Mouse (Mus musculus): ENCODE measurements around the gene Spred3. TPM values are rescaled to one million over a fixed set of nuclear protein-coding genes. Genes with fewer than 3 reads are reported as not detected.
"Not testable (repeated sequence)": the region's sequence is repeated elsewhere in the genome, so short reads cannot be mapped to it uniquely, and the experiment has no call there.

The Spred3 gene
- polyA plus RNA-seq (2016; fragmentation: Nextera tagmentation; extraction: Ambion mirVana) = 3.5 and 3.6 TPM in 2 replicates

GRCm38 (mm10) chr7:29170066-29170754, at the start of gene Spred3, which contains the start of gene Ggn:
Spred3 (minus strand) TSS chr7:29170411.
Ggn (plus strand) TSS chr7:29170210.
- Histone ChIP-seq H3K36me3 (peaks cover 32% of the 10 kb centered on the region), H3K27me3 (ENCODE audit: insufficient read depth, poor library complexity, severe bottlenecking) (peaks cover 63% of the 10 kb centered on the region), H3K4me1 (replicated peaks) (peaks cover 67% of the 10 kb centered on the region), H3K27ac (peak within 1 kb of the TSS; percentile 94), H3K4me3 (peak within 1 kb of the TSS; percentile 76), H3K9me3 (no peaks in the 10 kb centered on the region)
- DNase-seq (ENCODE audit: low spot score) = peak; percentile 76
- under 1% methylated on average over 30 of the region's 30 CpGs for WGBS

DNA sequence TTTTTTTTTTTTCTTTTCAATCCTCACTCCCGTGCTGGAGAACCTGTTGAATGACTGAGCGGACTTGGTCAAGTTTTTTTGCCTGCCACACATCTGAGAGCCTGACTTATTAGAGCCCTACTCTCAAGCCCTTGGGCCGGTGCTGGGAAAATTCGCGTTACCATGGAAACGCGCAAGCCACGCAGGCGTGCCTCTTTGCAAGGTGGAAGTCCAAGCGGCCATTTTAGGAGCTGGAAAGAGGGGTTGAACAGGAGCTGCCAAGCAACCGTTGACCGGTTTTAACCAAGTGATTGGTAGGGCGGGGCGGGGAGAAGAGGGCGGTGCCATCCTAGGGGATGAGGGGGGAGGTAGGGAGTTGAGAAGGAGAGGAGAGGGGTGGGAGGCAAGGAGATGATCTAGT, 44.6 kb upstream of the Spred3 start:
- Histone ChIP-seq H3K27ac (no peak overlapping the region), H3K9me3 (peaks cover 21% of the 10 kb centered on the region), H3K27me3 (ENCODE audit: insufficient read depth, poor library complexity, severe bottlenecking) (peaks cover 23% of the 10 kb centered on the region), H3K4me1 (replicated peaks) (peaks cover 28% of the 10 kb centered on the region), H3K4me3 (no peak overlapping the region), H3K36me3 (no peaks in the 10 kb centered on the region)
- DNase-seq (ENCODE audit: low spot score) = peak; percentile 13
- WGBS = 41% methylated on average over 15 of the region's 15 CpGs

GRCm38 (mm10) chr7:29214236-29214635, 44.0 kb upstream of the Spred3 start:
- WGBS = 71% methylated on average over 2 of the region's 2 CpGs
- H3K4me3 ChIP-seq = peak overlapping the region; percentile 48; the same call in 1 of the 2 replicates

GRCm38 (mm10) chr7:29213675-29214082, 43.5 kb upstream of the Spred3 start, which contains the start of gene Catsperg1:
Catsperg1 (minus strand) TSS chr7:29214035.
- peaks cover 9% of the 10 kb centered on the region; the same call in 1 of the 2 replicates for H3K9me3 ChIP-seq

More at GRCm38 (mm10) chr7:29214236-29214635, 44.0 kb upstream of the Spred3 start:
- H3K27ac ChIP-seq = no peak overlapping the region
- peaks cover 28% of the 10 kb centered on the region for H3K4me1 ChIP-seq (replicated peaks)
- DNase-seq (ENCODE audit: low spot score) = no peak
- H3K36me3 ChIP-seq = no peaks in the 10 kb centered on the region
- peaks cover 15% of the 10 kb centered on the region; the same call in 1 of the 2 replicates for H3K9me3 ChIP-seq
- peaks cover 23% of the 10 kb centered on the region for H3K27me3 ChIP-seq (ENCODE audit: insufficient read depth, poor library complexity, severe bottlenecking)

DNA sequence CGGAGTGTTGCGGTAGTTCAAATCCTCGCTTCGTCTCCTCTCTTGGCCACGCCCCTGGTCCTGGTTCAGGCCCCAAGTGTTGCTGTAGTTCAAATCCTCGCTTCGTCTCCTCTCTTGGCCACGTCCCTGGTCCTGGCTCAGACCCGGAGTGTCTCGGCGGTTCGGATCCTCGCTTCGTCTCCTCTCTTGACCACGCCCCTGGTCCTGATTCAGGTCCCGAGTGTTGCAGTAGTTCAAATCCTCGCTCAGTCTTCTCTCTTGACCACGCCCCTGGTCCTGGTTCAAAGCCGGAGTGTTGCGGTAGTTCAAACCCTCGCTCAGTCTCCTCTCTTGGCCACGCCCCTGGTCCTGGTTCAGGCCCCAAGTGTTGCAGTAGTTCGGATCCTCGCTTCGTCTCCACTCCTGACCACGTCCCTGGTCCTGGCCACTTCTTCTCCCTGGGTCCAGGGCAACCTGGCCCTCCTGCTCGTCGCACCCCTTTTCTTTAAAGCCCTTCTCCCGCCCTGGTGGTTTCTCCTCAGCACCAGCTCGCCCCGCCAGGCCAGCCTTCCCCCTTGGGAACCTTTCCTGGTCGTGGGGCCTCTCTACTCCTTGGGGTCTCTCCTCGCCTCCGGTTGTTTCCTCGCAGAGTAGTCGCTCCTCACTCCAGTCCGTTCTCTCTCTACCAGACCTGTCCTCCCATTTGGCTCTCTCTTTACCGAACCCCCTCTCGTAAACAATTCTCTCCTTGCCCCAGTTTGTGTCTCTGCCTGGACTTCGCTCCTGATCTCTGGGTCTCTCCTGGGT, 42.8 kb upstream of the Spred3 start:
- not testable (repeated sequence) for H3K36me3 ChIP-seq, H3K9me3 ChIP-seq
- Histone ChIP-seq H3K27ac (0 out of 2 replicates have a peak overlapping the region, but pooled peaks have one; percentile 23), H3K27me3 (ENCODE audit: insufficient read depth, poor library complexity, severe bottlenecking) (peaks cover 23% of the 10 kb centered on the region), H3K4me1 (replicated peaks) (peaks cover 28% of the 10 kb centered on the region), H3K4me3 (peak overlapping the region; percentile 48)
- DNase-seq (ENCODE audit: low spot score) = peak; percentile 10
- WGBS = 12% methylated on average over 40 of the region's 40 CpGs

More at GRCm38 (mm10) chr7:29213675-29214082, 43.5 kb upstream of the Spred3 start, which contains the start of gene Catsperg1:
- H3K36me3 ChIP-seq = no peaks in the 10 kb centered on the region
- peak within 1 kb of the TSS; percentile 64; the same call in 1 of the 2 replicates for H3K27ac ChIP-seq
- peaks cover 23% of the 10 kb centered on the region for H3K27me3 ChIP-seq (ENCODE audit: insufficient read depth, poor library complexity, severe bottlenecking)
- H3K4me3 ChIP-seq = peak within 1 kb of the TSS; percentile 48
- DNase-seq (ENCODE audit: low spot score) = peak; percentile 83
- 1% methylated on average over 20 of the region's 20 CpGs for WGBS
- peaks cover 28% of the 10 kb centered on the region for H3K4me1 ChIP-seq (replicated peaks)

DNA sequence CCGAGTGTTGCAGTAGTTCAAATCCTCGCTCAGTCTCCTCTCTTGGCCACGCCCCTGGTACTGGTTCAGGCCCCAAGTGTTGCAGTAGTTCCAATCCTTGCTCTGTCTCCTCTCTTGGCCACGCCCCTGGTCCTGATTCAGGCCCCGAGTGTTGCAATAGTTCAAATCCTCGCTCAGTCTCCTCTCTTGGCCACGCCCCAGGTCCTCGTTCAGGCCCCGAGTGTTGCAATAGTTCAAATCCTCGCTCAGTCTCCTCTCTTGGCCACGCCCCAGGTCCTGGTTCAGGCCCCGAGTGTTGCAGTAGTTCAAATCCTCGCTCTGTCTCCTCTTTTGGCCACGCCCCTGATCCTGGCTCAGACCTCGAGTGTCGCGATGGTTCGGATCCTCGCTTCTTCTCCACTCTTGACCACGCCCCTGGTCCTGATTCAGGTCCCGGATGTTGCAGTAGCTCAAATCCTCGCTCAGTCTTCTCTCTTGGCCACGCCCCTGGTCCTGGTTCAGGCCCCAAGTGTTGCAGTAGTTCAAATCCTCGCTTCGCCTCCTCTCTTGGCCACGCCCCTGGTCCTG, 42.1 kb upstream of the Spred3 start:
- peak; percentile 25 for DNase-seq (ENCODE audit: low spot score)
- 11% methylated on average over 26 of the region's 26 CpGs for WGBS

GRCm38 (mm10) chr7:29211415-29212198, 41.4 kb upstream of the Spred3 start:
- WGBS = 5% methylated on average over 34 of the region's 34 CpGs
- Histone ChIP-seq H3K27me3 (ENCODE audit: insufficient read depth, poor library complexity, severe bottlenecking) (peaks cover 23% of the 10 kb centered on the region), H3K4me1 (replicated peaks) (peaks cover 28% of the 10 kb centered on the region), H3K36me3 (no peaks in the 10 kb centered on the region), H3K4me3 (peak overlapping the region; percentile 48), H3K9me3 (0 out of 2 replicates have a peak, but pooled peaks cover under 1% of the 10 kb centered on the region), H3K27ac (peak overlapping the region; percentile 62)
- DNase-seq (ENCODE audit: low spot score) = peak; percentile 83

More for the DNA sequence above, 42.1 kb upstream of the Spred3 start:
- H3K4me1 ChIP-seq (replicated peaks) = peaks cover 28% of the 10 kb centered on the region
- H3K36me3 ChIP-seq = no peaks in the 10 kb centered on the region
- peaks cover 23% of the 10 kb centered on the region for H3K27me3 ChIP-seq (ENCODE audit: insufficient read depth, poor library complexity, severe bottlenecking)
- H3K9me3 ChIP-seq = 0 out of 2 replicates have a peak, but pooled peaks cover 5% of the 10 kb centered on the region
- peak overlapping the region; percentile 48 for H3K4me3 ChIP-seq
- no peak overlapping the region for H3K27ac ChIP-seq

DNA sequence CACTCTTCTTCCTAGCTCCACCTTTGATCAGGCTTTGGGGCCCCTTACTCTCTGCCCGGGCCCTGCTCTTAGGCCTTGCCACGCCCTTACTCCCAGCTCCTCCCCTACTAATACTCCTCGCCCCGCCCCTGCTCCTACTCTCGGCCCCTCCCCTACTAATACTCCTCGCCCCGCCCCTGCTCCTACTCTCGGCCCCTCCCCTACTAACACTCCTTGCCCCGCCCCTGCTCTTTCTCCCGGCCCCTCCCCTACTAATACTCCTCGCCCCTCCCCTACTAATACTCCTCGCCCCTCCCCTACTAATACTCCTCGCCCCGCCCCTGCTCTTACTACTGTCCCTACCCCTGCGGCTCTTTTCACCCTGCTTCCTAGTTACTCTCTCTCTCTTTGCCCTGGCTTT, 40.8 kb upstream of the Spred3 start:
- H3K9me3 ChIP-seq; DNase-seq (ENCODE audit: low spot score); H3K36me3 ChIP-seq: not testable (repeated sequence)
- H3K4me1 ChIP-seq (replicated peaks) = peaks cover 28% of the 10 kb centered on the region
- H3K27me3 ChIP-seq (ENCODE audit: insufficient read depth, poor library complexity, severe bottlenecking) = peaks cover 23% of the 10 kb centered on the region
- WGBS = 29% methylated on average over 14 of the region's 15 CpGs
- H3K27ac ChIP-seq = peak overlapping the region; percentile 62
- peak overlapping the region; percentile 48 for H3K4me3 ChIP-seq

GRCm38 (mm10) chr7:29202577-29202976, 32.4 kb upstream of the Spred3 start:
- Histone ChIP-seq H3K4me1 (replicated peaks) (no peaks in the 10 kb centered on the region), H3K27me3 (ENCODE audit: insufficient read depth, poor library complexity, severe bottlenecking) (0 out of 2 replicates have a peak, but pooled peaks cover 2% of the 10 kb centered on the region), H3K9me3 (no peaks in the 10 kb centered on the region), H3K27ac (no peak overlapping the region), H3K4me3 (no peak overlapping the region), H3K36me3 (no peaks in the 10 kb centered on the region)
- DNase-seq (ENCODE audit: low spot score) = no peak
- 86% methylated on average over 6 of the region's 6 CpGs for WGBS

DNA sequence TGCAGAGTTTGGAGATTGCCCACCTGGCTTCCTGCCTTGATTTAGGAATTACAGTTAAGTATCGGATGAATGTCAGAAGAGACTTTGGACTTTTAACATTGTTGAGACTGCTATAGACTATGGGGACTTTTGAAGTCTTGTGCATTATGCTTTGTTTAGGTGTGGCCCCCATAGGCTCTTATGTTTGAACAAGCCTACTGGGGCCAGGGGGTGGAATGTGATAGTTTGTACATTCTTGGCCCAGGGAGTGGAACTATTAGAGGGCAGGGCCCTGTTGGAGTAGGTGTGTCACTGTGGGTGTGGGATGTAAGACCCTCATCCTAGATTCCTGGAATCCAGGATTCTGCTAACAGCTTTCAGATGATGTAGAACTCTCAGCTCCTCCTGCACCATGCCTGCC, 24.0 kb upstream of the Spred3 start:
- H3K36me3 ChIP-seq; H3K4me1 ChIP-seq (replicated peaks); H3K27me3 ChIP-seq (ENCODE audit: insufficient read depth, poor library complexity, severe bottlenecking); H3K27ac ChIP-seq; DNase-seq (ENCODE audit: low spot score); H3K4me3 ChIP-seq; H3K9me3 ChIP-seq: not testable (repeated sequence)
- WGBS = 90% methylated on average over 1 of the region's 1 CpGs

DNA sequence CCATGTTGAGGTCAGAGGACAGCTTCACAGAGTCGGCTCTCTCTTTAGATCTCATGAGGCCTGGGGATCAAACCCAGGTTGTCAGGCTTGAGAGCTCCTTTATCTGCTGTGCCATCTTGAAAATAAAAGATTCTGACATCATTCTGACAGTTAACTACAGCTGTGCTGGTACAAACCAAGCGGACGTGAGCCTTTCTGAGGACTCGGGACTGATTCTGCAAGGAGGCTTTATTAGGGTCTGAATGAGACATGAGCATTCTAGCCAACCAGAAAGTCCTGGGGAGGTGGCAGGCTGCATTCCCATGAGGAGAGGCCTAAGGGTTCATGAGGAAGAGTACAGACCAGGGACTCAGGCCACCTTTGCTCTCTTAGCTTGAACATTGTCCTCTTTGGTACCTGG, 11.1 kb upstream of the Spred3 start:
- H3K9me3 ChIP-seq; H3K27me3 ChIP-seq (ENCODE audit: insufficient read depth, poor library complexity, severe bottlenecking); DNase-seq (ENCODE audit: low spot score): not testable (repeated sequence)
- Histone ChIP-seq H3K4me3 (0 out of 2 replicates have a peak overlapping the region, but pooled peaks have one; percentile 89), H3K36me3 (peaks cover 22% of the 10 kb centered on the region), H3K4me1 (replicated peaks) (peaks cover 20% of the 10 kb centered on the region), H3K27ac (peak overlapping the region; percentile 93)
- 86% methylated on average over 4 of the region's 4 CpGs for WGBS

DNA sequence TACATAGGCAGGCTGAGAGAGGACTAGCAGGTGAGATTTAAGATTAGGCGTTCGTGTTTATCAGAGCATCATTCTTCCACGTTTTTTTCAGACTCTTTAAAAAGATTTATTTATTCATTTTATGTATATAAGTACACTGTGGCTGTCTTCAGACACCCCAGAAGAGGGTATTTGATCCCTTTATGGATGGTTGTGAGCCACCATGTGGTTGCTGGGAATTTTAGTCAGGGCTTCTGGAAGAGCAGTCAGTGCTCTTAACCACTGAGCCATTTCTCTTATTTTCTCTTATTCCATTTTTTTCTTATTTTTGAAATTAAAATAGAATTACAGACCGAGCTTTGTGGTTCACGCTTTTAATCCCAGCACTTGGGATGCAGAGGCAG, 10.6 kb upstream of the Spred3 start:
- DNase-seq (ENCODE audit: low spot score) = no peak
- Histone ChIP-seq H3K9me3 (no peaks in the 10 kb centered on the region), H3K27ac (peak overlapping the region; percentile 93), H3K4me1 (replicated peaks) (peaks cover 20% of the 10 kb centered on the region), H3K4me3 (peak overlapping the region; percentile 89), H3K36me3 (peaks cover 26% of the 10 kb centered on the region), H3K27me3 (ENCODE audit: insufficient read depth, poor library complexity, severe bottlenecking) (no peaks in the 10 kb centered on the region)
- 41% methylated on average over 5 of the region's 5 CpGs for WGBS

All from hindbrain, embryonic 10.5 days (tissue).